Mouse (Mus musculus) intestine, postnatal 0 days (tissue): ENCODE data around the gene Slc25a40. TPM values are rescaled to one million over a fixed set of nuclear protein-coding genes. Genes with fewer than 3 reads are reported as not detected.

Experiments
- ATAC-seq: fragments of 200-750 bp; cut with Nextera tagmentation; 2 replicates; pipeline ENCODE4 v1.8.0; 2017; ENCODE audit warnings: mild to moderate bottlenecking, moderate TSS enrichment, moderate library complexity
- H3K27ac ChIP-seq: fragments of 300-500 bp; sonication (generic); 2 replicates; pipeline ENCODE4 v1.5.1; 2014; ENCODE audit warnings: mild to moderate bottlenecking, low read depth, low read length, moderate library complexity
- H3K27me3 ChIP-seq: fragments of 300-500 bp; sonication (generic); replicated peaks from 2 replicates; pipeline ENCODE4 v1.6.1; 2014; ENCODE audit warnings: low read length, mixed read lengths; ENCODE audit not compliant: control insufficient read depth, insufficient read depth
- H3K36me3 ChIP-seq: fragments of 300-500 bp; sonication (generic); 2 replicates; pipeline ENCODE4 v1.6.1; 2014; ENCODE audit warnings: mild to moderate bottlenecking, moderate library complexity; ENCODE audit not compliant: control insufficient read depth, insufficient read depth
- H3K4me1 ChIP-seq: fragments of 300-500 bp; sonication (generic); replicated peaks from 2 replicates; pipeline ENCODE4 v1.6.1; 2014; ENCODE audit warnings: antibody characterized with exemption, low read length, mixed read lengths; ENCODE audit not compliant: control insufficient read depth, insufficient read depth
- H3K4me2 ChIP-seq: fragments of 300-500 bp; sonication (generic); replicated peaks from 2 replicates; pipeline ENCODE4 v1.6.1; 2014; ENCODE audit warnings: low read depth, mild to moderate bottlenecking, moderate library complexity
- H3K4me3 ChIP-seq: fragments of 300-500 bp; sonication (generic); 2 replicates; pipeline ENCODE4 v1.5.1; 2014; ENCODE audit warnings: low read depth, low read length
- H3K9ac ChIP-seq: fragments of 300-500 bp; sonication (generic); 2 replicates; pipeline ENCODE4 v1.6.1; 2014; ENCODE audit warnings: mild to moderate bottlenecking, low read depth, low read length
- H3K9me3 ChIP-seq: fragments of 300-500 bp; sonication (generic); 2 replicates; pipeline ENCODE4 v1.6.1; 2016; ENCODE audit warnings: mixed run types; ENCODE audit not compliant: control insufficient read depth
- CTCF ChIP-seq: sonication (generic); IDR thresholded peaks from 2 replicates; pipeline ENCODE4 v1.5.1; 2016; ENCODE audit warnings: low read depth, mild to moderate bottlenecking, control low read depth, antibody characterized with exemption, moderate library complexity
- WGBS: fragments of 180-500 bp; shearing (Covaris S2); extraction: QIAGEN DNeasy Blood & Tissue Kit; methylation state at CpG from one replicate; pipeline ENCODE4 v1.1.7; 2014; 5-methylcytosine and 5-hydroxymethylcytosine counted together
- polyA plus RNA-seq: library from polyadenylated mRNA; unstranded; fragments of >200 nt; fragmentation: Nextera tagmentation; extraction: Ambion mirVana; gene quantifications from 2 replicates; pipeline ENCODE4 v1.2.1, GENCODE M21; 2015

Slc25a40 gene
- polyA plus RNA-seq, 1 experiment from 2014 or later: 7.2 TPM

- H3K27ac ChIP-seq: no peak overlapping the region
- 96% methylated on average over 3 of the region's 3 CpGs for WGBS
Observed at GRCm38 (mm10) chr5:8416683-8417413, 5.8 kb upstream of the Slc25a40 start.

GRCm38 (mm10) chr5:8417443-8417842, 5.2 kb upstream of the Slc25a40 start:
- no peak overlapping the region for H3K9ac ChIP-seq
- no peak overlapping the region for H3K4me3 ChIP-seq
- no peaks in the 10 kb centered on the region for H3K27me3 ChIP-seq
- H3K27ac ChIP-seq: no peak overlapping the region; the same call in 1 of the 2 replicates
- TF ChIP-seq CTCF: no peak
- H3K9me3 ChIP-seq: no peaks in the 10 kb centered on the region
- H3K4me1 ChIP-seq: no peaks in the 10 kb centered on the region
- H3K4me2 ChIP-seq: no peak overlapping the region
- peaks cover 8% of the 10 kb centered on the region; the same call in 1 of the 2 replicates for H3K36me3 ChIP-seq
- 53% methylated on average over 1 of the region's 1 CpGs for WGBS
- no peak for ATAC-seq

More at GRCm38 (mm10) chr5:8416683-8417413, 5.8 kb upstream of the Slc25a40 start:
- Histone ChIP-seq H3K4me3 (no peak overlapping the region), H3K4me1 (no peaks in the 10 kb centered on the region), H3K4me2 (no peak overlapping the region), H3K27me3 (no peaks in the 10 kb centered on the region), H3K36me3 (peaks cover 8% of the 10 kb centered on the region; the same call in 1 of the 2 replicates), H3K9me3 (no peaks in the 10 kb centered on the region), H3K9ac (no peak overlapping the region)
- no peak for TF ChIP-seq CTCF
- ATAC-seq: no peak

- no peak overlapping the region for H3K27ac ChIP-seq
- H3K36me3 ChIP-seq: peaks cover 5% of the 10 kb centered on the region; the same call in 1 of the 2 replicates
- peak overlapping the region; percentile 89; the same call in 1 of the 2 replicates for H3K9ac ChIP-seq
- no peaks in the 10 kb centered on the region for H3K27me3 ChIP-seq
- 6% methylated on average over 3 of the region's 3 CpGs for WGBS
- H3K4me3 ChIP-seq: peak overlapping the region; percentile 83
- no peaks in the 10 kb centered on the region for H3K9me3 ChIP-seq
- peaks cover 9% of the 10 kb centered on the region; the same call in 1 of the 2 replicates for H3K4me1 ChIP-seq
- H3K4me2 ChIP-seq: peak overlapping the region; percentile 96
- no peak for ATAC-seq
- TF ChIP-seq CTCF: no peak
Observed at GRCm38 (mm10) chr5:8421424-8421823, 1.2 kb upstream of the Slc25a40 start.

GRCm38 (mm10) chr5:8422932-8423928, 580 bp downstream of the Slc25a40 start:
- H3K27me3 ChIP-seq: no peaks in the 10 kb centered on the region
- H3K9me3 ChIP-seq: no peaks in the 10 kb centered on the region
- WGBS: 2% methylated on average over 40 of the region's 40 CpGs
- TF ChIP-seq CTCF: peak; percentile 25; the same call in 1 of the 2 replicates
- peaks cover 5% of the 10 kb centered on the region; the same call in 1 of the 2 replicates for H3K36me3 ChIP-seq
- H3K4me1 ChIP-seq: peaks cover 9% of the 10 kb centered on the region; the same call in 1 of the 2 replicates
- H3K9ac ChIP-seq: peak overlapping the region; percentile 89
- ATAC-seq: no peak
- H3K4me2 ChIP-seq: peak overlapping the region; percentile 96
- H3K27ac ChIP-seq: peak overlapping the region; percentile 85; the same call in 1 of the 2 replicates
- peak overlapping the region; percentile 83 for H3K4me3 ChIP-seq

GRCm38 (mm10) chr5:8424116-8424515, 1.5 kb downstream of the Slc25a40 start:
- no peaks in the 10 kb centered on the region for H3K27me3 ChIP-seq
- H3K4me1 ChIP-seq: peaks cover 9% of the 10 kb centered on the region; the same call in 1 of the 2 replicates
- peak overlapping the region; percentile 96 for H3K4me2 ChIP-seq
- H3K9me3 ChIP-seq: no peaks in the 10 kb centered on the region
- no peak for ATAC-seq
- H3K4me3 ChIP-seq: peak overlapping the region; percentile 83
- WGBS: 32% methylated on average over 7 of the region's 7 CpGs
- no peak for TF ChIP-seq CTCF
- peaks cover 5% of the 10 kb centered on the region; the same call in 1 of the 2 replicates for H3K36me3 ChIP-seq
- H3K27ac ChIP-seq: no peak overlapping the region
- 0 out of 2 replicates have a peak overlapping the region, but pooled peaks have one; percentile 11 for H3K9ac ChIP-seq
